Mouse (Mus musculus) MEL (cell line): ENCODE measurements around the gene Pdcd6. TPM values are rescaled to one million over a fixed set of nuclear protein-coding genes. Genes with fewer than 3 reads are reported as not detected.

Experiments
- DNase-seq: peaks from one replicate; pipeline ENCODE4 v3.0.0; 2011; ENCODE audit warnings: low read depth, low spot score
- H3K27ac ChIP-seq: 2 replicates; pipeline ENCODE4 v1.5.1; 2012; ENCODE audit warnings: low read depth, mild to moderate bottlenecking, control low read depth, low read length, moderate library complexity; ENCODE audit not compliant: control insufficient read depth
- H3K27me3 ChIP-seq, 2 experiments: fragments of 150-350 bp in 1 of 2; sonication (generic) in 1 of 2; 2 replicates each; pipeline ENCODE4 v1.6.1; 2012; ENCODE audit warnings: low read length in 2 of 2, mild to moderate bottlenecking in 2 of 2, improper control_type of control experiment in 1 of 2, moderate library complexity in 1 of 2; ENCODE audit not compliant: insufficient read depth in 2 of 2, control insufficient read depth in 1 of 2
- H3K36me3 ChIP-seq, 2 experiments: 2 replicates each; pipeline ENCODE4 v1.6.1; 2012 to 2014; ENCODE audit warnings: low read length in 2 of 2, improper control_type of control experiment in 1 of 2, inconsistent platforms in 1 of 2, mild to moderate bottlenecking in 1 of 2; ENCODE audit not compliant: insufficient read depth in 2 of 2, control insufficient read depth in 1 of 2
- H3K4me1 ChIP-seq, 2 experiments: fragments of 150-350 bp in 1 of 2; sonication (generic) in 1 of 2; 2 replicates each; pipeline ENCODE4 v1.6.1; 2012; ENCODE audit warnings: low read length in 2 of 2, improper control_type of control experiment in 1 of 2, mild to moderate bottlenecking in 1 of 2; ENCODE audit not compliant: insufficient read depth in 2 of 2, control insufficient read depth in 1 of 2
- H3K4me3 ChIP-seq, 2 experiments: fragments of 150-350 bp in 1 of 2; sonication (generic) in 1 of 2; 2 replicates each; pipeline ENCODE4 v1.5.1; 2012; ENCODE audit warnings: low read depth in 2 of 2, low read length in 2 of 2, mild to moderate bottlenecking in 2 of 2, moderate library complexity in 2 of 2, control low read depth in 1 of 2, improper control_type of control experiment in 1 of 2; ENCODE audit not compliant: control insufficient read depth in 1 of 2, insufficient read depth in 1 of 2
- H3K79me2 ChIP-seq: 2 replicates; pipeline ENCODE4 v1.6.1; 2012; ENCODE audit warnings: mild to moderate bottlenecking, low read length, moderate library complexity; ENCODE audit not compliant: control insufficient read depth, poor library complexity, insufficient read depth
- H3K9ac ChIP-seq: 2 replicates; pipeline ENCODE4 v1.6.1; 2012; ENCODE audit warnings: low read depth, mild to moderate bottlenecking, control low read depth, low read length, moderate library complexity; ENCODE audit not compliant: control insufficient read depth, poor library complexity, severe bottlenecking
- H3K9me3 ChIP-seq: fragments of 150-350 bp; sonication (generic); replicated peaks from 2 replicates; pipeline ENCODE4 v1.6.1; 2012; ENCODE audit warnings: mild to moderate bottlenecking, low read length, improper control_type of control experiment, moderate library complexity; ENCODE audit not compliant: insufficient read depth
- BHLHE40 ChIP-seq: IDR thresholded peaks from 2 replicates; pipeline ENCODE4 v1.6.1; 2012; ENCODE audit warnings: low read depth, mild to moderate bottlenecking, inconsistent platforms, low read length, improper control_type of control experiment, borderline replicate concordance
- CHD1 ChIP-seq: IDR thresholded peaks from 2 replicates; pipeline ENCODE4 v1.6.1; 2012; ENCODE audit warnings: low read depth, mild to moderate bottlenecking, inconsistent platforms, low read length, improper control_type of control experiment
- CHD2 ChIP-seq: IDR thresholded peaks from 2 replicates; pipeline ENCODE4 v1.6.1; 2011; ENCODE audit warnings: low read length, improper control_type of control experiment
- CTCF ChIP-seq, 3 experiments: IDR thresholded peaks in 2 of 3; conservative IDR thresholded peaks in 1 of 3; 2 replicates each; pipeline ENCODE4 v1.5.1; 2011 to 2012; ENCODE audit warnings: low read length in 3 of 3, low read depth in 2 of 3, mild to moderate bottlenecking in 2 of 3, improper control_type of control experiment in 1 of 3, inconsistent platforms in 1 of 3, mixed read lengths in 1 of 3, moderate library complexity in 1 of 3; ENCODE audit not compliant: control insufficient read depth in 1 of 3, insufficient read depth in 1 of 3, poor library complexity in 1 of 3, severe bottlenecking in 1 of 3
- EP300 ChIP-seq, 2 experiments: IDR thresholded peaks; 2 replicates each; pipeline ENCODE4 v1.6.1; 2011; ENCODE audit warnings: improper control_type of control experiment in 2 of 2, low read length in 2 of 2, low read depth in 1 of 2, mild to moderate bottlenecking in 1 of 2
- ETS1 ChIP-seq: IDR thresholded peaks from 2 replicates; pipeline ENCODE4 v1.6.1; 2012; ENCODE audit warnings: low read depth, mild to moderate bottlenecking, inconsistent platforms, low read length, improper control_type of control experiment, moderate library complexity
- GATA1 ChIP-seq: IDR thresholded peaks from 2 replicates; pipeline ENCODE4 v1.6.1; 2011; ENCODE audit warnings: low read depth, low read length, improper control_type of control experiment
- MEF2A ChIP-seq: IDR thresholded peaks from 2 replicates; pipeline ENCODE4 v1.6.1; 2014; ENCODE audit warnings: low read depth, mild to moderate bottlenecking, inconsistent platforms, low read length, improper control_type of control experiment; ENCODE audit not compliant: poor library complexity, insufficient replicate concordance, severe bottlenecking; ENCODE audit errors: extremely low read depth
- MXI1 ChIP-seq: IDR thresholded peaks from 2 replicates; pipeline ENCODE4 v1.6.1; 2011; ENCODE audit warnings: mild to moderate bottlenecking, low read depth, low read length, improper control_type of control experiment
- NRF1 ChIP-seq: IDR thresholded peaks from 2 replicates; pipeline ENCODE4 v1.6.1; 2014; ENCODE audit warnings: low read depth, mild to moderate bottlenecking, inconsistent platforms, low read length, improper control_type of control experiment, moderate library complexity; ENCODE audit not compliant: poor library complexity, insufficient read depth, severe bottlenecking
- POLR2AphosphoS5 ChIP-seq: IDR thresholded peaks from 2 replicates; pipeline ENCODE4 v1.6.1; 2012; ENCODE audit warnings: low read depth, borderline replicate concordance, mild to moderate bottlenecking, inconsistent platforms, low read length, moderate library complexity, mixed read lengths
- RAD21 ChIP-seq: IDR thresholded peaks from 2 replicates; pipeline ENCODE4 v1.6.1; 2011; ENCODE audit warnings: mild to moderate bottlenecking, low read depth, low read length, improper control_type of control experiment
- RCOR1 ChIP-seq: IDR thresholded peaks from 2 replicates; pipeline ENCODE4 v1.6.1; 2012; ENCODE audit warnings: low read depth, mild to moderate bottlenecking, inconsistent platforms, low read length, improper control_type of control experiment
- SMC3 ChIP-seq: IDR thresholded peaks from 2 replicates; pipeline ENCODE4 v1.6.1; 2011; ENCODE audit warnings: low read depth, low read length, improper control_type of control experiment
- TAL1 ChIP-seq: IDR thresholded peaks from 2 replicates; pipeline ENCODE4 v1.6.1; 2012; ENCODE audit warnings: mild to moderate bottlenecking, inconsistent platforms, low read length, moderate library complexity, mixed read lengths
- TBP ChIP-seq: IDR thresholded peaks from 2 replicates; pipeline ENCODE4 v1.8.0; 2011; ENCODE audit warnings: low read depth, low read length, improper control_type of control experiment
- TCF12 ChIP-seq: IDR thresholded peaks from 2 replicates; pipeline ENCODE4 v1.6.1; 2014; ENCODE audit warnings: low read depth, mild to moderate bottlenecking, inconsistent platforms, low read length, improper control_type of control experiment, moderate library complexity
- USF1 ChIP-seq: IDR thresholded peaks from 2 replicates; pipeline ENCODE4 v1.6.1; 2014; ENCODE audit warnings: low read depth, mild to moderate bottlenecking, inconsistent platforms, low read length, improper control_type of control experiment, moderate library complexity
- USF2 ChIP-seq, 2 experiments: IDR thresholded peaks; 2 replicates each; pipeline ENCODE4 v1.6.1; 2011 to 2012; ENCODE audit warnings: improper control_type of control experiment in 2 of 2, low read length in 2 of 2, borderline replicate concordance in 1 of 2, inconsistent platforms in 1 of 2, low read depth in 1 of 2, mild to moderate bottlenecking in 1 of 2; ENCODE audit not compliant: insufficient read depth in 1 of 2
- ZMIZ1 ChIP-seq: IDR thresholded peaks from 2 replicates; pipeline ENCODE4 v1.6.1; 2012; ENCODE audit warnings: low read depth, mild to moderate bottlenecking, inconsistent platforms, low read length, improper control_type of control experiment, moderate library complexity
- ZNF384 ChIP-seq: IDR thresholded peaks from 2 replicates; pipeline ENCODE4 v1.6.1; 2012; ENCODE audit warnings: low read depth, mild to moderate bottlenecking, inconsistent platforms, low read length, improper control_type of control experiment
- polyA plus RNA-seq, 2 experiments: library from polyadenylated mRNA; stranded (reverse) in 1 of 2; unstranded in 1 of 2; fragments of >175 nt in 1 of 2; fragments of >200 nt in 1 of 2; gene quantifications; 2 replicates each; pipeline versions ENCODE4 v1.2.1 to v1.2.4; 2012; ENCODE audit warnings: low replicate concordance in 2 of 2, low read depth in 1 of 2; ENCODE audit not compliant: insufficient read length in 2 of 2, insufficient read depth in 1 of 2, missing spikeins in 1 of 2
- total RNA-seq: library from RNA; depleted of rRNA; stranded (reverse); fragments of 300-350 nt; gene quantifications from 2 replicates; pipeline ENCODE4 v1.2.3, GENCODE M21; 2012

The Pdcd6 gene
- total and polyA plus RNA-seq, 3 experiments = 106 to 142 TPM; not detected in 1

GRCm38 (mm10) chr13:74302050-74303037 lies 15.0 kb downstream of the Pdcd6 start:
- no peak overlapping the region for H3K4me3 ChIP-seq
- no peaks in the 10 kb centered on the region for H3K27me3 ChIP-seq
- H3K36me3 ChIP-seq = peaks cover 0 to 7% of the 10 kb centered on the region in 2 experiments; a peak in 2 of 4 replicates
- TF ChIP-seq SMC3 = peak; percentile 40
- no peak for TF ChIP-seq TAL1
- peak; percentile 41 to 48 (median 48); a peak in 5 of 6 replicates for TF ChIP-seq CTCF (IDR thresholded peaks at IDR 0.05 in 2 of 3, conservative IDR thresholded peaks at IDR 0.05 in 1 of 3; ENCODE audit: control insufficient read depth in 1 of 3, insufficient read depth in 1 of 3, low read depth in 2 of 3, low read length in 3 of 3, poor library complexity in 1 of 3, severe bottlenecking in 1 of 3)
- H3K27ac ChIP-seq = no peak overlapping the region
- peak; percentile 36 for DNase-seq
- no peak overlapping the region for H3K9ac ChIP-seq
- no peaks in the 10 kb centered on the region for H3K9me3 ChIP-seq
- no peaks in the 10 kb centered on the region for H3K4me1 ChIP-seq
- H3K79me2 ChIP-seq = no peaks in the 10 kb centered on the region

GRCm38 (mm10) chr13:74301607-74301984 lies 15.8 kb downstream of the Pdcd6 start:
- peaks cover 0 to 7% of the 10 kb centered on the region in 2 experiments; a peak in 2 of 4 replicates for H3K36me3 ChIP-seq
- H3K4me3 ChIP-seq = no peak overlapping the region
- no peak overlapping the region for H3K27ac ChIP-seq
- DNase-seq = no peak
- H3K79me2 ChIP-seq = no peaks in the 10 kb centered on the region
- no peaks in the 10 kb centered on the region for H3K9me3 ChIP-seq
- H3K4me1 ChIP-seq = no peaks in the 10 kb centered on the region
- H3K27me3 ChIP-seq = no peaks in the 10 kb centered on the region
- no peak for TF ChIP-seq USF1
- peak; percentile 13; the same call in 1 of the 2 replicates for TF ChIP-seq POLR2AphosphoS5
- TF ChIP-seq USF2 (IDR thresholded peaks at IDR 0.05; ENCODE audit: borderline replicate concordance in 1 of 2, insufficient read depth in 1 of 2, low read depth in 1 of 2, low read length in 2 of 2) = no peak
- H3K9ac ChIP-seq = no peak overlapping the region

GRCm38 (mm10) chr13:74300925-74301606 lies 16.3 kb downstream of the Pdcd6 start:
- no peaks in the 10 kb centered on the region for H3K79me2 ChIP-seq
- H3K36me3 ChIP-seq = peaks cover 0 to 5% of the 10 kb centered on the region in 2 experiments; a peak in 2 of 4 replicates
- no peak overlapping the region for H3K4me3 ChIP-seq
- H3K9ac ChIP-seq = no peak overlapping the region
- peak; percentile 68 for DNase-seq
- no peak overlapping the region for H3K27ac ChIP-seq
- no peaks in the 10 kb centered on the region for H3K27me3 ChIP-seq
- no peaks in the 10 kb centered on the region for H3K4me1 ChIP-seq
- no peaks in the 10 kb centered on the region for H3K9me3 ChIP-seq
- TF ChIP-seq TCF12 (no peak), NRF1 (no peak), MEF2A (no peak), ETS1 (no peak), CTCF (IDR thresholded peaks at IDR 0.05 in 2 of 3, conservative IDR thresholded peaks at IDR 0.05 in 1 of 3; ENCODE audit: control insufficient read depth in 1 of 3, insufficient read depth in 1 of 3, low read depth in 2 of 3, low read length in 3 of 3, poor library complexity in 1 of 3, severe bottlenecking in 1 of 3) (peak; percentile 76 to 98 (median 91)), EP300 (IDR thresholded peaks at IDR 0.05; ENCODE audit: low read depth in 1 of 2, low read length in 2 of 2) (no peak), ZMIZ1 (no peak), MXI1 (no peak), CHD1 (no peak), TBP (no peak), GATA1 (no peak), RCOR1 (no peak), TAL1 (no peak), ZNF384 (0 out of 2 replicates have a peak, but pooled peaks have one; percentile 12), CHD2 (no peak), RAD21 (peak; percentile 94), BHLHE40 (0 out of 2 replicates have a peak, but pooled peaks have one; percentile 19), USF1 (no peak)
